Mouse (Mus musculus) ES-E14 (cell line): ENCODE measurements around the gene Enox2. TPM values are rescaled to one million over a fixed set of nuclear protein-coding genes. Genes with fewer than 3 reads are reported as not detected.

Experiments used
- DNase-seq: peaks from one replicate; pipeline ENCODE4 v3.0.0-alpha.2; 2013; ENCODE audit warnings: low read depth, low spot score
- H3K27ac ChIP-seq: 2 replicates; pipeline ENCODE4 v1.5.1; 2012; ENCODE audit warnings: low read depth, mild to moderate bottlenecking, low read length, moderate library complexity, mixed read lengths; ENCODE audit not compliant: poor library complexity, insufficient read depth, severe bottlenecking
- H3K36me3 ChIP-seq: 2 replicates; pipeline ENCODE4 v1.6.1; 2012; ENCODE audit warnings: mild to moderate bottlenecking, low read length, moderate library complexity, mixed read lengths; ENCODE audit not compliant: control insufficient read depth, poor library complexity, insufficient read depth, severe bottlenecking
- H3K4me1 ChIP-seq, 2 experiments: fragments of 150-350 bp in 1 of 2; sonication (generic) in 1 of 2; 2 replicates each; pipeline ENCODE4 v1.6.1; 2012; ENCODE audit warnings: low read length in 2 of 2, mild to moderate bottlenecking in 1 of 2, mixed read lengths in 1 of 2; ENCODE audit not compliant: control insufficient read depth in 2 of 2, insufficient read depth in 2 of 2, poor library complexity in 1 of 2
- H3K4me3 ChIP-seq, 2 experiments: fragments of 150-350 bp in 1 of 2; sonication (generic) in 1 of 2; 2 replicates each; pipeline ENCODE4 v1.5.1; 2012; ENCODE audit warnings: low read length in 2 of 2, low read depth in 1 of 2, mild to moderate bottlenecking in 1 of 2, mixed read lengths in 1 of 2; ENCODE audit not compliant: insufficient read depth in 1 of 2, poor library complexity in 1 of 2, severe bottlenecking in 1 of 2
- H3K9ac ChIP-seq: 2 replicates; pipeline ENCODE4 v1.6.1; 2012; ENCODE audit warnings: low read depth, mild to moderate bottlenecking, low read length, mixed read lengths; ENCODE audit not compliant: poor library complexity, insufficient read depth, severe bottlenecking
- H3K9me3 ChIP-seq: fragments of 150-350 bp; sonication (generic); 2 replicates; pipeline ENCODE4 v1.6.1; 2012; ENCODE audit warnings: low read depth, mild to moderate bottlenecking, low read length; ENCODE audit not compliant: control insufficient read depth, insufficient read depth
- CHD2 ChIP-seq: IDR thresholded peaks from 2 replicates; pipeline ENCODE4 v1.6.1; 2014; ENCODE audit warnings: mild to moderate bottlenecking, low read depth, low read length, inconsistent platforms
- HCFC1 ChIP-seq: IDR thresholded peaks from 2 replicates; pipeline ENCODE4 v1.6.1; 2012; ENCODE audit warnings: low read length, inconsistent platforms, borderline replicate concordance; ENCODE audit not compliant: insufficient read depth
- MAFK ChIP-seq: IDR thresholded peaks from 2 replicates; pipeline ENCODE4 v1.6.1; 2014; ENCODE audit warnings: mild to moderate bottlenecking, low read depth, low read length, inconsistent platforms; ENCODE audit not compliant: insufficient read depth
- ZC3H11A ChIP-seq: IDR thresholded peaks from 2 replicates; pipeline ENCODE4 v1.6.1; 2012; ENCODE audit warnings: low read depth, mild to moderate bottlenecking, inconsistent platforms, low read length, borderline replicate concordance
- ZNF384 ChIP-seq: IDR thresholded peaks from 2 replicates; pipeline ENCODE4 v1.6.1; 2012; ENCODE audit warnings: low read depth, low read length, inconsistent platforms
- in situ Hi-C, 2 experiments: fragments of 600-800 bp; cut with MboI; formaldehyde crosslinking; loops; one replicate each; pipeline ENCODE4 v1.15.1; 2025; ENCODE audit warnings: low sequenced_read_pairs in 2 of 2, inconsistent platforms in 1 of 2; ENCODE audit not compliant: unreplicated experiment in 2 of 2
- total RNA-seq: library from RNA; depleted of rRNA; stranded (reverse); fragments of 300-350 nt; gene quantifications from 2 replicates; pipeline ENCODE4 v1.2.3, GENCODE M21; 2012

The Enox2 gene
- total RNA-seq, 1 experiment = 5.2 TPM

DNA sequence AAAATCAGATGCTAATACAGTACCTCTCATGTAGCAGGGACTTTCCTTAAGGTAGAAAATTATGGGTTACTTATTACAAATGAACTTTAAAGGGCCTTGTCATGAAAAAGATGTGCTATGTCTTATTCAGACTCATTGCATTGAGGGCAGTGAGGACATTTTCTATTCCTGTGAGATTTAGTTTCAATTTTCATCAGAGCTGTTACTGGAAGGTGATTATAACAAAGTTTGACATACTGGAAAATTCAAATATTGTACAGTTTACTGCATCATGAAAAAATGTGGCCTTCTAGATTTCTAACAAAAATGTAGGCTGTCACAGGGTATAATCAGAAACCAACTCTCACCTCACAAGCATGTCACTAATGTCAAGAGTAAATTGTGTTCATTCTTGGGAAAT is 242.9 kb downstream of the Enox2 start:
- no peaks in the 10 kb centered on the region for H3K9me3 ChIP-seq

DNA sequence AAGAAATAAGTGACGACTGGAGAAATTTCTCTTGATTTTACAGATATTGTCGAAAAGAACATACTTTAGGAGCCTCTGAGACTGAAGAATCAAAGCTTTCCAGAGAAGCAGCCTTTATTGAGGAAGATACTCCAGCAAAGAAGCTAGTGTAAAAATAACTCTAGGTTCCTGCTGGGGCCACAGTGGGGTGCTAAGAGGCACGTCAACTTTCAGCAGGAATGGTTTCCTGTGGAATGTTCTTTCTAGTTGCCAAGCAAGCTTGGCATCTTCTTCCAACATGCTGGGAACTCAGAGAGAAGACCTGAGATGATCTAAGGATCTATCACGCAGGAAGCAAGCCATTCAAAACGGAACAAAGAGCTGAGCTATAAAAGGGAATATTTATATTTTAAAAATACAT is 278.3 kb downstream of the Enox2 start:
- in situ Hi-C loops = no loop called here
- Histone ChIP-seq H3K4me1 (no peaks in the 10 kb centered on the region), H3K4me3 (no peak overlapping the region), H3K27ac (no peak overlapping the region), H3K9ac (no peak overlapping the region), H3K36me3 (no peaks in the 10 kb centered on the region), H3K9me3 (no peaks in the 10 kb centered on the region)
- TF ChIP-seq ZNF384 (no peak), HCFC1 (no peak)
- no peak for DNase-seq

More for the DNA sequence above, 242.9 kb downstream of the Enox2 start:
- Histone ChIP-seq H3K4me1 (no peaks in the 10 kb centered on the region), H3K27ac (no peak overlapping the region), H3K4me3 (no peak overlapping the region), H3K36me3 (no peaks in the 10 kb centered on the region), H3K9ac (no peak overlapping the region)
- no peak for TF ChIP-seq HCFC1
- TF ChIP-seq MAFK = no peak
- TF ChIP-seq ZNF384 = no peak
- TF ChIP-seq ZC3H11A = no peak
- TF ChIP-seq CHD2 = no peak
- no peak for DNase-seq
- in situ Hi-C loops = no loop called here

DNA sequence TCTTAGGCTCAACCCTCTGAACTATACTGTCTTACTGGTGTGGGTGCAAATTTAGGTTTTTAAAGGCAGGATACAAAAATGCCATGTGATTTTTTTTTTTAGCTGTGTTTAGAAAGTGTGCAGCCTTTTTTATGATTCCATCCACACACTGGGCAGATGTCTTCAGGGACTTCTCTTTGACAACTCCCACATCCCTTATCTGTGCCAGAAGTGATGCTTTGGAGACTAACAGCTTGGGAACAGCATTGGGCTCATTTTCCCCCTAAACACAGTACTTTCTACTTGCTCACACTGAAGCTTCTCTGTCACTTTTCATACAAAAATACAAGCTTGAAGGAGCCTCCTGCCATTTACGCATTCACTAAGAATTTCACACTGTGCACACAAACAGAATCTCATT is 282.4 kb downstream of the Enox2 start:
- no peaks in the 10 kb centered on the region for H3K9me3 ChIP-seq
- in situ Hi-C loops = no loop called here
- DNase-seq = no peak
- no peaks in the 10 kb centered on the region for H3K4me1 ChIP-seq
- H3K9ac ChIP-seq = no peak overlapping the region
- H3K27ac ChIP-seq = no peak overlapping the region
- TF ChIP-seq HCFC1 (no peak), MAFK (no peak), CHD2 (no peak), ZNF384 (no peak), ZC3H11A (no peak)
- no peak overlapping the region for H3K4me3 ChIP-seq
- H3K36me3 ChIP-seq = no peaks in the 10 kb centered on the region

DNA sequence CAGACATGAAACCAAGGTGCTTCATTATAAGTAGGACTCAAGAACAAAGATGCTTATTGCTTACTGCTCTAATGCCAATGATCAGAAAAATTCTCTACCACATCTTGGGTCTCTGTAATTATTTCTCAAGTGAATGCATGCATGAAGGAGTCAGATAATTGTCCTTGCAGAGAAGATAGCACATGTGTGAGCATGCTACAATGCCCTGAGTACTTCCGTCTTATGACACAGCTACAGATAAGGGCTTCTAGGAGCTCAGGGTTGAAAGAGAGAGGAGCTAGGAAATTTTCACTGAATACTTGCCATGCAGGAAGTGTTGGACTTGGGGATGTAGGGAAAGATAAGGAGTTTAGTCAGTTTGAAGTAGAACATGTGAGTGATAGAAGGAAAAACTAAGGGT is 285.2 kb downstream of the Enox2 start:
- H3K36me3 ChIP-seq = no peaks in the 10 kb centered on the region
- H3K4me3 ChIP-seq = no peak overlapping the region
- no peak overlapping the region for H3K27ac ChIP-seq
- H3K9me3 ChIP-seq = no peaks in the 10 kb centered on the region
- DNase-seq = no peak
- no peaks in the 10 kb centered on the region for H3K4me1 ChIP-seq
- in situ Hi-C loops = no loop called here
- H3K9ac ChIP-seq = no peak overlapping the region
- TF ChIP-seq ZNF384 (no peak), HCFC1 (no peak), MAFK (no peak), CHD2 (no peak), ZC3H11A (no peak)

DNA sequence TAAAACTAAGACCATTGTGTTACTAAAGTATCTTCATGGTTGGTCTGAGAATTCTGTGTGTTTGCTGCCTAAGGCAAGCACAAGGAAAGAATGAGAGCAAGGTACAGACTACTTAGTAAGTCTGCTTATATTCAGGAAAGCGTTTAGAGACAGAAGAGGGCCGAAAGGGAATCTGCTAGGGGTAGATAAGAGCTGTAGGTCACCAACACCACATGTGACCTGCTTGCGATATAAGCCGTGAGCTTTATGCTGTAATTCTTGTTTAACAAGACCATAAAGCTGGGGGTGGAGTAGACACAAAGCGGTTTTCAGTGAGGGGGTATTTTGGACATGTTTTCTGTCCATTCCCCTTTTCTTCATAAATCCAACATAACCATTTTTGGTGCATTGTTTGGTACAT is 302.4 kb downstream of the Enox2 start:
- TF ChIP-seq ZC3H11A = no peak
- TF ChIP-seq ZNF384 = no peak
- Histone ChIP-seq H3K27ac (no peak overlapping the region), H3K9ac (no peak overlapping the region), H3K36me3 (no peaks in the 10 kb centered on the region), H3K4me1 (no peaks in the 10 kb centered on the region), H3K4me3 (no peak overlapping the region), H3K9me3 (no peaks in the 10 kb centered on the region)
- DNase-seq = no peak
- in situ Hi-C loops = no loop called here
